Mouse (Mus musculus) small intestine, adult 2 months (tissue): ENCODE measurements at regions not wholly inside any gene's neighbourhood (a gene's known extent, or its start where the extent isn't known, plus 50 kb on each side); places are given as distances from the start of the nearest gene placed in this dataset.

Source experiments
- CTCF ChIP-seq: fragments of 200-500 bp; IDR thresholded peaks from 2 replicates; pipeline ENCODE4 v1.5.1; 2012; ENCODE audit warnings: low read depth, mild to moderate bottlenecking, control low read depth, inconsistent platforms, low read length, moderate library complexity, mixed read lengths; ENCODE audit not compliant: insufficient replicate concordance, insufficient read length; ENCODE audit errors: extremely low read depth
- POLR2A ChIP-seq: fragments of 200-500 bp; IDR thresholded peaks from 2 replicates; pipeline ENCODE4 v1.6.1; 2012; ENCODE audit warnings: low read depth, mild to moderate bottlenecking, control low read depth, inconsistent platforms, low read length, moderate library complexity

- TF ChIP-seq CTCF (no peak), POLR2A (no peak)
These were observed 165.5 kb upstream of the Irx3 start for GRCm38 (mm10) chr8:91967407-91967806.
